Mouse (Mus musculus): ENCODE results near the gene Ldb3.

The Ldb3 gene

GRCm38 (mm10) chr14:34588498-34588897 lies at the start of gene Ldb3:
Ldb3 (minus strand) TSS chr14:34588682.
- no peak for DNase-seq (ENCODE audit: low read depth, low spot score)

DNA sequence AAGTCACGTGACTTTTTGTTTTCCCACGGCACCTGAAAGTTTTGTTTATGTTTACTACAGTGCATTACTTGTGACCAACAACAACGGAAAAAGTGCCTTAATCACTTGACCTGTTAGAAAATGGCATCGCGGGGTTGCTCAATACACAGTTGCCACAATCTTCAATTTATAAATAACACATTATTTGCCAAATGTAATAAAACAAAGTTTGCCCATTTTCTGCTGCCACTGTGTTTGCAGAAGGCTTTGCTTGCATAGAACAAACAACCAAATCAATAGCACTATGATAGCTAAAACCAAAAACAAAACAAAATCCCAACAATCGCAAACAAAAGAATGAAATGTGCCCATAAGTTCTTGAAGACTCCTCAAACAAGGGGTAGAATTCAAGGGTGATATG lies 47.2 kb upstream of the Ldb3 start:
- no peak for DNase-seq (ENCODE audit: low read depth, low spot score)

GRCm38 (mm10) chr14:34635192-34635591 lies 46.7 kb upstream of the Ldb3 start:
- DNase-seq (ENCODE audit: low read depth, low spot score): no peak

DNA sequence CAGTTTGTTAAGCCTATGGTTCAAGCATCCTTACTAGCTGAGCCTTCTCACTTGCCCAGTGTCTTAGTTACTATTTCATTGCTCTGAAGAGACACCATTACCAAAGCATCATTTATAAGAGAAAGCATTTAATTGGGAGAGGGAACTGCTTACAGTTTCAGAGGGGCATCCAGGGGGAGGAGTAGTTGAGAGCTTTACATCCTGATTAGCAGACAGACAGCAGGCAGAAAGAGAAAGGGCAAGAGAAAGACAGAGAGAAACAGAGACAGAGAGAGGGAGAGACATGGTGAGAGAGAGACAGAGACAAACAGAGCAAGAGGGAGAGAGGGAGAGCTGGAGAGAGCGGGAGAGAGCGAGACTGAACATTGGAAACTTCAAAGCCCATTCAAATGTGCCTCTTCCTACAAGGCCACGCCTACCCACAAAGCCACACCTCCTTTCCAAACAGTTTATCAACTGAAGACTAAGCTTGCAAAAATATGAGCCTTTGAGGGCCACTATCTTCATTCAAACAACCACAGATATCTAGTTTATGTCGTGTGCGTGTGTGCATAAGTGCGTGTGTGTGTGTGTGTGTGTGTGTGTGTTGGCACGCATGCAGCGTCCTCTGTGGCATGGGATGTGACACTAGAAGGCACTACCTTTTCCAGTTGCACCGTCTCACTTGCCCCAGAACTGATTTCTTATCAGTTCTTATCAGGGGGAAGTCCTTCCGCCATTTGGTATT lies 44.4 kb upstream of the Ldb3 start:
- DNase-seq (ENCODE audit: low read depth, low spot score): peak; percentile 72

- DNase-seq (ENCODE audit: low read depth, low spot score): no peak
Measured at GRCm38 (mm10) chr14:34626824-34627223, 38.3 kb upstream of the Ldb3 start.

DNA sequence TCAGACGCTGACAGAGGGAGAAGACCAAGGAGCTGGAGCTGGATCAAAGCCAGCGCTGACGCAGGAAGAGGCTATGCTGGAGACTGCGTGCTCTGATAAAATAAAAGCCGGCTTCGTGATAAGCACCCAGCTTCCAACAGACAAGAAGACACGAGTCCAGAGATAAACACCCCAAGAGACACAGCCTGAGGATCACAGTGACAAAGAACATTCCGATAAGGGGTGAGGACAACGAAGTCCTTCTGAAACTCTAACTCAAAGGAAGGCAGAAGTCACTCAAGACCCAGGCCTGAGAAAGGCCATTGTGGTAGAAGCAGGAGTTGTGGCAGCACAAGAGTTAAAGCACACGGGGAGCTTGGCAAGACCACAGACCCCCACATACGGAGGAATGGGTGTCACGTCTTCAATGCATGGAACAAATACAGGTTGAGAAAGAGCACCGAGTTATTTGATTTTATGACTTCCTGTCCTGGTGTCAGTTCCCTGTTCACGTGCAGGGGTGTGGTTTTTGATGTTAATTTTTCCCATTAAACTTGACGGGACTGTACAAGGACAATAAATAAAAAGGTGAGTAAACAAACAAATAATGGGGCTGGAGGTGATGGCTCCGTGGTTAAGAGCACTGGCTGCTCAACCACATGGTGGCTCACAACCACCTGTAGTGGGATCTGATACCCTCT lies 35.2 kb upstream of the Ldb3 start:
- DNase-seq (ENCODE audit: low read depth, low spot score): no peak

- no peak for DNase-seq (ENCODE audit: low read depth, low spot score)
Measured at GRCm38 (mm10) chr14:34623074-34623473, 34.6 kb upstream of the Ldb3 start.

DNA sequence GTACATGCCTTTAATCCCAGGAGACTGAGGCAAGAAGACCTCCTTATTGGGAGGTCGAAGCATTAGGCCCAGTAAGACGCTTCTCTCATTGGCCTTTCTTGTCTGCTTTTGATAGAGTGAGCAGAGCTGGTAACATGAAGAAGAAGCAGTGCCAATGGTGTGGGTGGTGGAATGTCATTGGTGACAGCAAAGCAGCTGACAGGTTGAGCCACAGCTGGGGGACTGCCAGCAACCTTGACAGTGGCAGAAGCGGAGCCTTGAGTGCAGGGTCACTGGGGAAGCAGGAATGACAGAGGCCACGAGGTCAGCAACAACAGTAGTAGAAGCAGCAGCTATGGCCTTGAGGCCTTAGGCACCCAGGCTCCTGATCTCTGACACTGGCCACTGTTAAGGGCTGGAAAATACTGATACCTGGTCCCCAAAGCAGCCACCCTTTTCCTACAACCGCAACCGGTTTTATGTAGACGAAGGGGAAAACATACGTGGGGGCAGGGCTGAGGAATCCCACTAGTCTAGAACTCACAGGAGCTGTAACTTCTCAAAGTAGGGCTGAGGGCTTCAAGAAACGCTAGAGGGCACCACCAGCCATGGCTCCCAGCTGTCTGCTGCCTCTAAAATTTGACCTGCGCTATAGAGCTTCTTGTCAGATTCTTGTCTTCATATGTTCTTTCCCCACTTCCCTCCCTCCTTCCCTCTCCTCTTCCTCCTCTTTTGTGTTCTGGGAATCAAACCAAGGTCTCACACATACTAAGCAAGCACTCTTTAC lies 32.3 kb upstream of the Ldb3 start:
- DNase-seq (ENCODE audit: low read depth, low spot score): peak; percentile 80

- peak; percentile 83 for DNase-seq (ENCODE audit: low read depth, low spot score)
Measured at GRCm38 (mm10) chr14:34618808-34619207, 30.3 kb upstream of the Ldb3 start.

- DNase-seq (ENCODE audit: low read depth, low spot score): peak; percentile 86
Measured at GRCm38 (mm10) chr14:34616821-34617220, 28.3 kb upstream of the Ldb3 start.

GRCm38 (mm10) chr14:34615625-34616024 lies 27.1 kb upstream of the Ldb3 start:
- DNase-seq (ENCODE audit: low read depth, low spot score): peak; percentile 31

DNA sequence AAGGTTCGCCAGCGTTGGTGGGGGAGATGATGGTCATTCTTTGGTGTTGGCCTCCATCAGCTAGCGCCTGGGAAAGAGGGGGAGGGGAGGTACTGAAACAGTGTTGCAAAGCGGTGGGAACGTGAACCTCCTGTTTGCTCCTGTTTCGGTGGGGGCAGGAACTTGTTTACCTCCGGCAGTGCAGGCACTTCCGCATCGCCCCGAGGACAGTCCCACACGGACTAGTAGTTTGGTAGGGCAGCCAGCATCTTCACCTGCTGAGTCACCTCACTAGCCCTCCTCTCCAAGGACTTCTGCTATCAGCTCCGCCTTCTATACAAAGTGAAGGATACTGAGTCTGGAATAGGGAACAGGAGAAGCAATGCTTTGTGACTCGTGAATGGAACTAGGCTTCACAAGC lies 26.6 kb upstream of the Ldb3 start:
- DNase-seq (ENCODE audit: low read depth, low spot score): peak; percentile 88

- DNase-seq (ENCODE audit: low read depth, low spot score): peak; percentile 66
Measured at GRCm38 (mm10) chr14:34614551-34614950, 26.1 kb upstream of the Ldb3 start.

DNA sequence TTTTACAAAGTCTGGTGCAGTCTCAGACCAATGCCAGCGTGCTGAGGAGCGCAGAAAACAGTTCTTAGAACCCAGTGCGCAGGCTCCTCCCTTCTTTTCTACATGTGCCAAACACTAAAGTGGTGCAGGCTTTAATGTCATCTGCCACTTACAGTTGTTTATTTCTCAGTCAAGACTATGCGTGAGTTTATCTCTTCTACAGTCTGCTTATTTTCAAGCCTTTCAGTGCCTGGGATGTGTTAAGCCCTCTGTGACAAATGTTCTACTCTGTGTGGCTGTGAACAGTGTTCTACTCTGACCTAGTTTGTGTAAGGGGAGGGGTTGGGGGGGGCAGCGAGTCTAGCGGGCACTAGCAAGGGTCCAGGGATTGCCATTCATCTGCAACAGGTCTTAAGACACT lies 25.0 kb upstream of the Ldb3 start:
- DNase-seq (ENCODE audit: low read depth, low spot score): no peak

DNA sequence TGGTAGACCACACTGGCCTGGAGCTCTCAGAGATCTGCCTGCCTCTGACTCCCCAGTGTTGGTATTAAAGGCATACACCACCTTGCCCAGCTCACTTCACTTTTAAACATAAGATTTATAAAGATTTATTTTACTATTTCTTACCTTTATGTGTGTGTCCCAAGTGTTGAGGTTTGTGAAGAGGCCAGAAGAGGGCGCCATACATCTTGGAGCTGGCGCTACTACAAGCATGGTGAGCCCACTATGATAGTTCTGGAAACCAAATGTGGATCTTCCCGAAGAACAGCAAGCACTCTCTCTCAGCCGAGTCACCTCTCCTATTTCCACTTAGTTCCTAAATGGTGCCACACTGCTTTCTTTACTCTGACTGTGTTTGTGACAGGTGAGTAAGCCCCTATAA lies 23.7 kb upstream of the Ldb3 start:
- peak; percentile 70 for DNase-seq (ENCODE audit: low read depth, low spot score)

GRCm38 (mm10) chr14:34611591-34611990 lies 23.1 kb upstream of the Ldb3 start:
- no peak for DNase-seq (ENCODE audit: low read depth, low spot score)

DNA sequence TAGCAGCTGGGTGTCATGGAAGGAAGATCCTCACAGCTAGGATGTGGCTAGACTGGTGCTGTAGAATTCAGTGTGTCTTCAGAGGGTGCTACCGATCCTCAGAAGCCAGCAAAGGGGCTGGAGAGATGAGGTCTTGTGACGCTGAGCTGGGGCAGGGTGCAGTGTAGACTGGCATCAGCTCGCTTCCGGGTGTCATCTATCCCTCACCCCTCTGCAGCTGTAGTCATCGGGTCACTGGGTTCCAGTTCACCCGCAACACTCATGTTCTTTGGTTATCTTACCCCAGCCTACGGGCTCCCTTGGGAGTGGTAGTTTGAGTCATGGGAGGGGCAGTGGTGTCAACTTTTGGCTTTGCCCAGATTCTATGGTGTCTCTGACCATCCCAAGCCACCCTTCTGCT lies 13.4 kb upstream of the Ldb3 start:
- no peak for DNase-seq (ENCODE audit: low read depth, low spot score)

GRCm38 (mm10) chr14:34599941-34600340 lies 11.5 kb upstream of the Ldb3 start, which contains the start of gene Opn4:
Opn4 (minus strand) TSS chr14:34600142.
- no peak for DNase-seq (ENCODE audit: low read depth, low spot score)

DNA sequence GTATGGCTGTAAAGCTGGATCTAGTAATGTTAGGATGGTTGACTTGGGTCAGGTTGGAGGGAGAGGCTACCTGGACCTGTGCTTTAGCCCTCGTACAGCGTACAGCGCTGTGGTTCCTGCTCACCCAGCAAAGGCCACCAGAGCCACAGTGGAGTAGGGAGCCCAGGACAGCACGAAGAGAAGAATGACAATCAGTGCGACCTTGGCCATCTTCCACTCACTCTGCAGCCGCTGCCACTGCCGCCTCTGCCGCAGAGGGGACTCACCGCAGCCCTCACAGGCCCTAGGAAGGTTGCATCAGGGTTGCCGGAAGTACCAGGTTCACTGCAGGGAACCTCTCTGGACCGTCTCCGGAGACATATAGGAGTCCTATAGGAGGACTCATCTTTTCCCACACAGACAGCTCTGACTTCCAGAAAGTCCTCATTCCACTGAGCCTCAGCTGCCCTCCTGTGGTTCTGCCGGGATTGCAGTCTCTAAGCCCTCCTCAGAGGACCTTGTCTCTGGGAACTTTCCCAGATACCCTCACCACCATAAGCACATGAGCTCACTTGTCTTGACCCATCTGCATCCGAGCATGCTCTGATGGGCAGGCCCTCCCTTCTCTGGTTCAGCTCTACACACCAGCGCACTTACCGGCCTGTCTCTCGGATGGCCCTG lies 7.2 kb upstream of the Ldb3 start:
- peak; percentile 83 for DNase-seq (ENCODE audit: low read depth, low spot score)

- DNase-seq (ENCODE audit: low read depth, low spot score): peak; percentile 59
Measured at GRCm38 (mm10) chr14:34591741-34592535, 3.5 kb upstream of the Ldb3 start.
